Mouse (Mus musculus) cerebral cortex, adult 2 months (tissue): ENCODE results near the gene Chrm1.

ENCODE experiments used
- WGBS: fragments of 180-500 bp; shearing (Covaris S2); methylation state at CpG from one replicate; pipeline ENCODE4 v1.1.7; 2018; 5-methylcytosine and 5-hydroxymethylcytosine counted together

Chrm1 gene

GRCm38 (mm10) chr19:8691871-8692539 lies 28.4 kb downstream of the Chrm1 start:
- WGBS, result 27% methylated on average over 9 of the region's 9 CpGs

- WGBS, result 91% methylated on average over 5 of the region's 5 CpGs
Measured at GRCm38 (mm10) chr19:8692740-8693139, 29.2 kb downstream of the Chrm1 start.

- WGBS, result 43% methylated on average over 6 of the region's 6 CpGs
Measured at GRCm38 (mm10) chr19:8695330-8695729, 31.7 kb downstream of the Chrm1 start.

- 86% methylated on average over 9 of the region's 9 CpGs for WGBS
Measured at GRCm38 (mm10) chr19:8699652-8700051, 36.1 kb downstream of the Chrm1 start.

DNA sequence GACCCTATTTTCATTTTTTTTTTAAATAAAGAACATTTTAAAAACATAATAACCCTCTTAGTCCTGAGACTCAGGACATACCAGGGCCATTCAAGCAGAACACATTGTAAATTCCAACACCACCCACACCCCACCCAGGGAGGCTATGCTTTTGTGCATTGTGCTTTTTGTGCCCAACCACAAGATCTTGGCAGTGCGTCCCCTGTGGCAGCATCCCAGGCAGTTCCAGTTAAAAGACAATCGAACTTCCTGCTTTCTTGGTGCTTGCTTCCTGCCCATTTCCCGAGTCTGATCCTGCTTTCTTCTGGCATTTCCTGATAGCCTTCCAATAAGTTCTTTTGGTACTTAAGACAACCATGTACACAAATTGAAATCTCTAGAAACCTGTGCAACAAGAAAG lies 38.9 kb downstream of the Chrm1 start:
- WGBS, result 28% methylated on average over 3 of the region's 3 CpGs

GRCm38 (mm10) chr19:8703571-8703970 lies 40.0 kb downstream of the Chrm1 start:
- WGBS, result 51% methylated on average over 4 of the region's 4 CpGs

DNA sequence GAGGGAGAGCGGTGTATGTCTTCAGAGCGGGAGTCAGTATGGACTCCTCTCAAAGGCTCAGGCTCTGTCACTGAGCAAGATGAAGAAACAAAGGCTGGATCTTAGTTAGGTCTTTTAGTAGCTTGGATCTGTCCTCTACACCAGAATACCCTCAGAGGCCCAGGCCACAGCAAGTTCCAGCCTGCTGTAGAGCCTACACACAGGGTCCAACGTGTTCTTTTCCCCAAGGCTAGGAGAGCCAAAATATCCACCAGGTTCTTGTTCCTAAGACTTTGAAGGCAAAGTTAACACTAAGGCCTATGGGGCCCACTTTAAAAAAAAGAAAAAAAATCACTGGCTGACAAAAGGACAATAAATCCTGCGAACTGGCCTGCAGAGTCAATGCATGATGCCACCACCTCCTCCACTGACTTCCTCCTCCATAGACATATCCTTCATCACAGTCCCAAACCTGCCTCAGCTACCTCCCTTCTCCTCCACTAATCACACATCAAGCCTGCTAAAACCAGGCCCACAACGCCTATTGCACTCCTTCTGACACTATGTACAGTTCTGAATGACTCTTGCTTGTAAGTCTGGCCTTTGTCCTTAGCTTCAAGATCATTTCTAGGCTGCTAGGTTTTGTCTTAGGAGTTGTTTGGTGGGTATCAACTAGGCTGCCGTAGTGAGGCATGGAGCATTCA lies 41.6 kb downstream of the Chrm1 start:
- WGBS, result 81% methylated on average over 6 of the region's 6 CpGs

DNA sequence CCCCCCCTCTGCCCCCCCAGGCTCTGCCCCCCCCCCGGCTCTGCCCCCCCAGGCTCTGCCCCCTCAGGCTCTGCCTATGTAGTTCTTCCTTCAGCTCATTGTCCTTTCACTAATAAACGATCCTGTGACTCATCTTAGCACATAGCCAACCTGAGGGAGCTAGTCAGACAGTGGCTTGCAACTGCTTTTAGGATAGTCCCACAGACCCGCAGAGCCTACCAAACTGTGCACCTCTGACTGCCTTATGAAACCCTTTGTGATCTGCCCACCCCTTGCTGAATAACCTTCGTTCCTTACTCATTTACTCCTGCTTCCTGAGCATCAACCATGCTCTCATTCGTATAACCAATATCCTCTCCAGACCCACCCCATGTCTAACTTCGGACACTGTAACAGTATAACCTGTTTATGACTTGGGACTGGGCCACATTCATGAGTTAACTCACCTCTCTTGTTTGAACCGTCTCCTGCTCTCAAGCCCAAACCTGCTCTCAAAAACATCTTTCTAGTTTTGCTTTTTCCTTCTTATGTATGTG lies 42.6 kb downstream of the Chrm1 start:
- WGBS, result 67% methylated on average over 7 of the region's 7 CpGs

GRCm38 (mm10) chr19:8706930-8707329 lies 43.3 kb downstream of the Chrm1 start:
- WGBS, result 96% methylated on average over 7 of the region's 7 CpGs

GRCm38 (mm10) chr19:8708954-8709353 lies 45.4 kb downstream of the Chrm1 start:
- 90% methylated on average over 8 of the region's 8 CpGs for WGBS

- WGBS, result 57% methylated on average over 2 of the region's 2 CpGs
Measured at GRCm38 (mm10) chr19:8710057-8710456, 46.5 kb downstream of the Chrm1 start.

GRCm38 (mm10) chr19:8711506-8711905 lies 47.9 kb downstream of the Chrm1 start:
- 33% methylated on average over 4 of the region's 4 CpGs for WGBS

- 41% methylated on average over 10 of the region's 10 CpGs for WGBS
Measured at GRCm38 (mm10) chr19:8711949-8712869, 48.6 kb downstream of the Chrm1 start.

DNA sequence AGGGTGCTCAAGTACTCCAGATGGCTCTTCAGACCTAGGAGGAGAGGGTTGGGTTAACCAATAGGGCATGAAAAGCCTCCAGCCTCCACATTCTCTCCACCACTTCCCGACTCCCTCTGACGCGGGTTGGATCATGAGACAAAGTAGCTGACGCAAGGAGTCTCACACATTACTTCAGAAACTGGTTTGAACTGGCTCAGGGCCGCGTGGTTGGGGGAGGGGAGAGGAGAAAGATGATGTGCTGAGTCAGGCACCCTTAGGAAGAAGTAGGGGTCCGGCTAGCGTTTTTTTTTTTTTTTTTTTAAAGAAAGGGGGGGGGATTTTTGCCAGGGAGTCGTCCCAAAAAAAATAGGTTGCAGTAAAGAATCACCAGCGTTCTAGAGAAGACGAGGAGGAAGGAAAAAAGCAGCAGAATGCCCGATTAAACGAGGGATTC lies 49.3 kb downstream of the Chrm1 start:
- WGBS, result 1% methylated on average over 13 of the region's 13 CpGs

- under 1% methylated on average over 51 of the region's 51 CpGs for WGBS
Measured at GRCm38 (mm10) chr19:8713306-8713996, 49.9 kb downstream of the Chrm1 start.

DNA sequence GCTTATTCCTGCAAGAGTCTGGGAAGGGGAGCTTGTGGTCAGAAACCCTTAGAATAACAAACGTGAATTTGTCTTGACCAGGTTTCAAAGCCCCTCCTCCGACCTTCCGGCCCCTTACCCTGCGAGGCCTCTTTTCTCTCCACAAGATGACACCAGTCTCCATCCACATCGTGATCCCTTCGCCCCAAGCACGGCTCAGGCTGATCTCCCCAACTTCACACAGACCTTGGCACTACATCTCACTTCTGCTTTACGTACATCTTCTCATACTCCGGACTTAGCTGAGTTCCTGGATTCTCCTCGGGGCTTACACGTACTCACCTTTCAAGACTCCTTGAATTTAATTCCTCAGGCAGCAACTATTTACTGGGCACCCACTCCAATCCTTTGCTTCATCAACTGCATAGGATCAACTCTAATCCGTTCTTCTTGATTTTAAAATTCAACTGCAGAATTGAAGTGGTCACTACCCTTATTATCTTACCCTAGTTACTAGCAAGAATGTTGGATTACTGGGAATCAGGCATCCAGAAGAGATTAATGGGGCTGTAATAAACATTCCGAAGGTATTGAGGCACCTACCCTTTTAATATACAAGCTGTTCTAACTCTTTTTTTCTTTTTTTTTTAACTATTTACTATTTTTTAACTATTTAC lies 50.5 kb downstream of the Chrm1 start:
- whole genome bisulfite sequencing, result 6% methylated on average over 13 of the region's 13 CpGs

DNA sequence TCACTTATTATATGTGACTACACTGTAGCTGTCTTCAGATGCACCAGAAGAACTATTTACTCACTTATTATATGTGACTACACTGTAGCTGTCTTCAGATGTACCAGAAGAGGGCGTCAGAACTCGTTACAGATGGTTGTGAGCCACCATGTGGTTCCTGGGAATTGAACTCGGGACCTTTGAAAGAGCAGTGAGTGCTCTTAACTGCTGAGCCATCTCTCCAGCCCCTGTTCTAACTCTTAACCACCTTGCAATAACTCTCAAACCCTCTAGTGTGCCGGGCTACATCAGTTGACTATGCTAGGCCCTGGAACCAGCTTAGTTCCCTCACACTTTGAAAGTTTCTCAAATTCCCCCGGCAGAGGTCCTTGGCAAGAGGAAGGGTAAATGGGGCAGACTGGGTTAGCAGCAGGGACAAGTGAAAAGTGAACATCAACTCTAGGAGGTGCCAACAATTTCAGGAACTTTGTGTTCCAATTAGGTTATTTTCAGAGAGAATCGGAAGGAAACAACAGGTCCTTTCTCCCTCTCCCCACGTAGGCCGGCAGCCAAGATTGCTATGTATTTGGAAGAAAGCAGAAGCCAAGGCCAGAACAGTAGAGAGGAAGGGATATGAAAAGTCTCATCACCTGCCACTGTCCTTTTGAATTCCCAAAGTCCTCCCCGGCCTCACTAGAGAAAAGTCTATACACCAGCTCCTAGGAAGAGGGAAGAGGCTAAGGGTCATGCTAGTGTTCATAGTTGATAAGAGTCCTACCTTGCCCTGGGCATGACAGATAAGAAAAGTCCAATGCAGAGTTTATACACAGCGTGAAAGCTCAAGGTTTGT lies 51.3 kb downstream of the Chrm1 start:
- WGBS, result 56% methylated on average over 10 of the region's 10 CpGs

DNA sequence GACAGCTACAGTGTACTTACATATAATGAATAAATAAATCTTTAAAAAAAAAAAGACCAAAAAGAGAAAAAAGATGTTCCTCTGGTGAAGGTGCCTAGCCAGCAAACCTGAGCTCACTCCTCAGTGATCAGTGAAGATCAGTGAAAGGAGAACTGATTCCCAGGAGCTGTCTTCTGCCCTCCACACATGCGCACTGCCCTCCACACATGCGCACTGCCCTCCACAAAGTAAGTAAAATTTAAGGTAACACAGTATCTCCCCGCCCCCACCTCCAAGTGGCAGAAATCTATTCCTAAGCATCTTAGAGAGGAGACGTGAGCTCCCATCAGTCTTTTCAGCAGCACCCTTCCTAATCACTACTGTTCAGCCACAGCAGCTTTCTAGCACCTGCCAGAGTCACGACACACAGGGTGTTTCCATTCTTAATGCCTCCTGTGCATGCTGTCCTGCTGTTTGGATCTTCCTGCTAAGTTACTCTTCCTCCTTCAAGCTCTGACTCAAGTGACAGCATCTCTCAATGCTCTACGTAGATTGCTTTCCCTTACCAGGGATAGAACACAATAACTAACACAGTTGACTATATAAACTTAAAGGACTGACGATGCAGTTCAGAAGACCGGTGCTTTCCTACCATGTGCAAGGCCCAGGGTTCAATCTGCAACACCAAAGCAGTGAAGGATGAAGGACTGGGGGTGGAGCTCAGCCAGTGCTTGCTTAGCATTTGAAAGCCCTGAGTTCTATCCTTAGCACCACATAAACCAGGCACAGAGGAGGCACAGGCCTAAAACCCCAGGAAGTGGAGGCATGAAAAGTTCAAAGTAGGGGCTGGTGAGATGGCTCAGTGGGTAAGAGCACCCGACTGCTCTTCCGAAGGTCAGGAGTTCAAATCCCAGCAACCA lies 52.5 kb downstream of the Chrm1 start:
- WGBS, result 64% methylated on average over 10 of the region's 10 CpGs
